Mouse (Mus musculus) cerebral cortex, adult 2 months (tissue): ENCODE data around the gene Rab25.

ENCODE experiments used
- WGBS: fragments of 180-500 bp; shearing (Covaris S2); methylation state at CpG from one replicate; pipeline ENCODE4 v1.1.7; 2018; 5-methylcytosine and 5-hydroxymethylcytosine counted together

Gene Rab25

GRCm38 (mm10) chr3:88542486-88542885 is 5.6 kb downstream of the Rab25 start:
- WGBS: 81% methylated on average over 4 of the region's 4 CpGs

GRCm38 (mm10) chr3:88541622-88542401 is 6.3 kb downstream of the Rab25 start:
- WGBS: 56% methylated on average over 7 of the region's 7 CpGs

- 78% methylated on average over 5 of the region's 5 CpGs for WGBS
Observed at GRCm38 (mm10) chr3:88540085-88540484, 8.0 kb downstream of the Rab25 start.

GRCm38 (mm10) chr3:88539397-88539796 is 8.7 kb downstream of the Rab25 start:
- WGBS: 49% methylated on average over 3 of the region's 3 CpGs

GRCm38 (mm10) chr3:88538271-88539145 is 9.6 kb downstream of the Rab25 start:
- WGBS: 67% methylated on average over 9 of the region's 9 CpGs

- 63% methylated on average over 6 of the region's 6 CpGs for WGBS
Observed at GRCm38 (mm10) chr3:88537146-88537545, 11.0 kb downstream of the Rab25 start.

GRCm38 (mm10) chr3:88536103-88536930 is 11.8 kb downstream of the Rab25 start:
- WGBS: 10% methylated on average over 64 of the region's 64 CpGs

- WGBS: 95% methylated on average over 4 of the region's 4 CpGs
Observed at GRCm38 (mm10) chr3:88535527-88535926, 12.6 kb downstream of the Rab25 start.

- 75% methylated on average over 3 of the region's 3 CpGs for WGBS
Observed at GRCm38 (mm10) chr3:88535005-88535404, 13.1 kb downstream of the Rab25 start.

- 19% methylated on average over 5 of the region's 5 CpGs for WGBS
Observed at GRCm38 (mm10) chr3:88533706-88534105, 14.4 kb downstream of the Rab25 start.

GRCm38 (mm10) chr3:88532689-88533511 is 15.2 kb downstream of the Rab25 start:
- 3% methylated on average over 40 of the region's 40 CpGs for WGBS

- under 1% methylated on average over 27 of the region's 31 CpGs for WGBS
Observed at GRCm38 (mm10) chr3:88532299-88532674, 15.8 kb downstream of the Rab25 start, which contains the start of gene Mex3a. Gene Mex3a (plus strand): TSS chr3:88532395.

GRCm38 (mm10) chr3:88531348-88532298 is 16.5 kb downstream of the Rab25 start:
- under 1% methylated on average over 63 of the region's 63 CpGs for WGBS

- 58% methylated on average over 11 of the region's 11 CpGs for WGBS
Observed at GRCm38 (mm10) chr3:88530082-88530864, 17.8 kb downstream of the Rab25 start.

GRCm38 (mm10) chr3:88529204-88530000 is 18.7 kb downstream of the Rab25 start:
- 73% methylated on average over 7 of the region's 7 CpGs for WGBS

GRCm38 (mm10) chr3:88528646-88529045 is 19.5 kb downstream of the Rab25 start:
- 89% methylated on average over 11 of the region's 11 CpGs for WGBS

GRCm38 (mm10) chr3:88527565-88527964 is 20.5 kb downstream of the Rab25 start:
- 60% methylated on average over 8 of the region's 8 CpGs for WGBS
